Mouse (Mus musculus): ENCODE results near the gene Fkbp15.

Fkbp15 gene

GRCm38 (mm10) chr4:62318294-62318693, 42.1 kb downstream of the Fkbp15 start:
- no peak for DNase-seq (ENCODE audit: low spot score in 2 of 2)

DNA sequence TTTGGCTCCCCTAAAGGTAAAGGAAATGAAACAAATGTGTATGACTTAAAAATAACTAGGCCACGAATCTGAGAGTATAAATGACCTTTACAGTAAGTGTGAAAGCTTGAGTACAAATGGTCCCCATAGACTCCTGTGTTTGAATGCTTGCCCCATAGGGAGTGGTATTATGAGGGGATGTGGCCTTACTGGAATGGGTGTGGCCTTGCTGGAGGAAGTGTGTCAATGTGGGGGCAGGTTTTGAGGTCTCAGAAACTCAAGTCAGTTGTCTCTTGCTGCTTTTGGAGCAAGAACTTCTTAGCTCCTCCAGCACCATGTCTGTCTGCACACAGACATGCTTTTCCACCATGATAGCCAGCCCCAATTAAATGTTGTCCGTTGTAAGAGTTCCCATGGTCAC, 43.9 kb downstream of the Fkbp15 start:
- peak in 1 of 2 experiments; percentile 16 for DNase-seq (ENCODE audit: low spot score in 2 of 2)

- no peak for DNase-seq (ENCODE audit: low spot score in 2 of 2)
Observed at GRCm38 (mm10) chr4:62314516-62314915, 45.8 kb downstream of the Fkbp15 start.

GRCm38 (mm10) chr4:62313641-62314211, 46.6 kb downstream of the Fkbp15 start:
- DNase-seq (ENCODE audit: low spot score in 2 of 2) = no peak

- DNase-seq (ENCODE audit: low spot score in 2 of 2) = peak in 1 of 2 experiments; percentile 31
Observed at GRCm38 (mm10) chr4:62312821-62313220, 47.5 kb downstream of the Fkbp15 start.

DNA sequence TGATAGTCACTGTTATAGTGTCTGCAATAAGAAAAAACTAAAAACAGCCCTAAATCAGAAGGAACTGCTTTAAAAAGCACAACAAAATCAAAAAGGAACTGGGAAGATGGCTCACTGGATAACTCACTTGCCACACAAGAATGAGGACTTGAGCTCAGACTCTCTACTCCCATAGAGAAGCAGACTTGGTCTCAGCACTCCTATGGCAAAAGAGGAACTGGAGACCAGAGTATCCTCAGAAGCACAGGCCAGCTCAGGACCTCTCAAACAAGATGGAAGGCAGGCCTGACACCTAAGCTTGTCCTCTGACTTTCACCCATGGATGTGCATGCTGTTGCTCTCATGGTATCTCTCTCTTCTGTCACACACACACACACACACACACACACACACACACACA, 51.9 kb downstream of the Fkbp15 start:
- DNase-seq (ENCODE audit: low spot score in 2 of 2) = no peak

- DNase-seq (ENCODE audit: low spot score in 2 of 2) = no peak
Observed at GRCm38 (mm10) chr4:62306840-62307239, 53.5 kb downstream of the Fkbp15 start.

GRCm38 (mm10) chr4:62306301-62306700, 54.0 kb downstream of the Fkbp15 start:
- DNase-seq (ENCODE audit: low spot score in 2 of 2) = no peak

GRCm38 (mm10) chr4:62303288-62303687, 57.1 kb downstream of the Fkbp15 start:
- no peak for DNase-seq (ENCODE audit: low spot score in 2 of 2)

GRCm38 (mm10) chr4:62302795-62303194, 57.6 kb downstream of the Fkbp15 start:
- no peak for DNase-seq (ENCODE audit: low spot score in 2 of 2)

DNA sequence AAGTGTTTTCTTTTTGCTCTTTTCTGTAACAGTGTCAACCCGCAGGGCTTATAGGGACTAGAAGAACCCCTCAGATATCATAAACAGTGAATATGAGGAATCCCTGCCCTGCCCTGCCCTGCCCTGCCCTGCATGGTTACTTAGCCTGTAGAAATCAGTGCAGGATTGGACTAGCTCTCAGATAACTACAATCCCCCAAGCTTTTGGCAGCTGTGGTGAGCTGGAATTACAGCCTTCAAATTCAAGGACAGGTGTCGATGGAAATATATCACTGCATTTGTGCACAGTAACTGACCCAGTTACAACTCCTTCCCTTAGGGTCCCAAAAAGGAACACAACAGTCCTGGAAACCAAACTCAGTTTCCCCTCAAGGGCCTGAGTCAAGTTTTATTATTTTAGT, 60.3 kb downstream of the Fkbp15 start:
- DNase-seq (ENCODE audit: low spot score in 2 of 2) = no peak

- no peak for DNase-seq (ENCODE audit: low spot score in 2 of 2)
Observed at GRCm38 (mm10) chr4:62297280-62298130, 62.8 kb downstream of the Fkbp15 start.

GRCm38 (mm10) chr4:62294741-62295140, 65.6 kb downstream of the Fkbp15 start:
- no peak for DNase-seq (ENCODE audit: low spot score in 2 of 2)

DNA sequence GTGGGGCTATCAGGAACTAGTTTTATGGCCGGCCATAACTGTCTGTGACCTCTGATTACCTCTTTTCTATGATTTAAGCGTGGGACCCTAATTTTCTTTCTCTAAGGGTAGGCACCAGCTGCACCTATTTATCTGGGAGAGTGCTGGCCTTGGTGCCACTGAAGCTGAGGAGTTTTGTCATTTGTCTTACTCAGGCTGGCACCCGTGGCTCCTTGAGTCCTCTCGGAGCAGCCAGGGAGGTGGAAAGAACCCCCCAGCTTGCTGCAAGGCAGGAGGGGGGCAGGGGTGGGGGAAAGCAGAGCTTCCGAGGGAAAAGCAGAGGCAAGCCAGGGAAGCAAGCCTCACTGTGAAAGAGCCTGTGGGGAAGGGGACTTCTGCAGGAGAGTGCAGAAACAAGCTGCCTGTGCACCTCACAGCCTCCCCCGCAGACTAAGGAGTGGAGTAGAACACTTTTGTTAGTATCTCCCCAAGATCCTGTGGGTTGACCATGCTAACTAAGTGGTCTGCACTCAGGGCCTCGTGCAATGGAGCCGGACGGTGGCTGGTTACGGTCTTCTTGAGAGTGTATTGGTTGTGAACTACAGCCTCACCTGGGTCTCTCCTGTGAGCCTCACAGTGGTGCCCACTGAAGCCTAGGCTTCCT, 67.0 kb downstream of the Fkbp15 start:
- DNase-seq (ENCODE audit: low spot score in 2 of 2) = no peak

DNA sequence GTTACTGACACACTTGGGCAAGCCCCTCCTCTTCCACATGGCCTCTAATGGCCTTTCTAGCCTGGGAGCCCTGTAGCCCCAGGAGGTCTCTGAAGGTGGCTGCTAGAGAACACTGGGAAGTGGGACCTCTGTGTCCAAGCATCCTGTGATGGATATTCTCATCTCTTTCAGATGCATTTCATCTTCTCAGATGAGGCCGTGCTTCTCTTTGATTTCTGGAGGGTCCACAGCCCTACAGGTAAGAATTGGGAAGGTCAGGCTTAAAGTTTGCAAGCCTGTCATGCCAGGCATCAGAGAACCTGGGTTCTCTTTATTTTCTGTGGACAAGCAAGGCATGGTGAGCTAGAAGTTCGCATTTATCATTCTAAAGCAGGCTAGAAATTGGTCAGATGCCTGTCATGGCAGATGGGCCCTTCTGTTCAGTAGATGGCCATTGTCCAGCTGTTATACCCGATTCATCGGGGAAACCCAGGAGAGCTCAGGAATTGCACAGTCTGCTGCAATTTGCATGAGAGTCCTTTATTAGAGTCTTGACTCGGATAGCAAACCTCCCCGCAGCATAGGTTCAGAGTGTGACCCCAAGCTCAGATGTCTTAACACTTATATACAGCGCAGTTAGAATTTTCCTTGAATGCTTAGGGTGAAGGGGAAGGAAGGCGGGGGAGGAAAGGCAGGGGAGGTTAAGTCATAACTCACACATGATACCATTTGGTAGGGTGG, 67.7 kb downstream of the Fkbp15 start:
- DNase-seq (ENCODE audit: low spot score in 2 of 2) = no peak

- DNase-seq (ENCODE audit: low spot score in 2 of 2) = no peak
Observed at GRCm38 (mm10) chr4:62290816-62291505, 69.4 kb downstream of the Fkbp15 start.

GRCm38 (mm10) chr4:62289226-62289625, 71.1 kb downstream of the Fkbp15 start:
- DNase-seq (ENCODE audit: low spot score in 2 of 2) = no peak

DNA sequence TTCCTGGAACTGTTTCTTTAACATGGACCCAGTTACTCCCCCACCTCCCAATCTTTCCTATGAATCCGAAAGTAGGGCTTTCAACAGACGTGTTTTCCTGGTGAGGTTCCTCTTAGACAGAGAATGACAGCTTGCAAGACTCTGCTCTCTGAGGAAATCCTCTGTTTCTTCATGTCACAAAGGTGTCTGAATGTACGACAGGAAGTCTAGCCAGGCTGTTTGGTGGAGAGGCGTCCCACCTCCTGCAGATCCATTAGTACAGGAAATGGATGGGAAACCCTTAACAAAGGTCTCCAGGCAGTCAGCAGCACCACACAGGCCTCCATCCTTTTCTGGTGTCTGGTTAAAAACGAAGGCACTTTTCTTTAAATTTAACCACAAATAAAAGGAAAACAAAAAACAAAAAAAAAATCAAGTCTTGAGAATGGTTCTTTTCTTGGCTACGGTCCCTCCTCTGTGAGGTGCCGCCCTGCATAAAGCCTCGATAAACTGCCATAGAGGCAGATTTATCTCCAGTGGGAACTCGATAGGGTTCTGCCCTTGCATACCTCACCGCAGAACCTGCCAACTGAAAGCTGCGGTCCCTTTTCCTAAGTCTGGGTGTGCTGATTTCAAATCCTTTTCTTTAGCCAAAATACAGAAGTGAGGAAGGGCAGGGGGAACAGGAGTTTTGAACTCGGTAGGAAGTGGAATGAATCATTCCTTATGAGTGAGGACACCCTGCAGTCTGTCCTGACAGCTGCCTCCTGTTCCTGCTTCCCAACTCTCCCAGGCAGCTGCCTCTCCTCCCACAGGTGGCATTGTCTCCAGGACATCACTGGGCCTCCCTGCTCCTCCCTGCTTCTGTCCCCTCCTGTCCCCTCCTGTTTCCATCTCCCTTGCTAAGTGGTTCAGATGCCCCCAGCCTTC, 73.1 kb downstream of the Fkbp15 start:
- DNase-seq (ENCODE audit: low spot score in 2 of 2) = no peak

- peak; percentile 58 to 63 for DNase-seq (ENCODE audit: low spot score in 2 of 2)
Observed at GRCm38 (mm10) chr4:62286257-62286991, 73.9 kb downstream of the Fkbp15 start.

DNA sequence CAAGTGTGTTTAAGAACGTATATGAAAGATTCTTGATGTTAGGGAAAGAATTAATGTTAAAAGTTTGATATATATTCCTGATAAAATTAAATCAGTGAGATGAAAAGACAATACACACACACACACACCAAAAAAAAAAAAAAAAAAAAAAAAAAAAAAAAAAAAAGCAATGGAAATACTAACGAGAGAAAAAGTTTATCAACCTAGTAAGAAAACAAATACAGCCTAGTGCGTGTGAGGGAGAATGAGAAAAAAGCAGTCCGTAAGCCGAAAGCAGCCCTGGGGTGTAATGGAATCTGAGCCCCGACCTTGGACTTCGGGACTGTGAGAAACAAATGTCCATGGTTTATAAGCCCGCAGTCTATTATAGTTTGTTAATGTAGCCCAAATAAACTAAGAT, 74.8 kb downstream of the Fkbp15 start:
- no peak for DNase-seq (ENCODE audit: low spot score in 2 of 2)

All from spleen, postnatal 36 days (tissue).